Mouse (Mus musculus): Measurements from ENCODE around the gene Gm815. TPM values are rescaled to one million over a fixed set of nuclear protein-coding genes. Genes with fewer than 3 reads are reported as not detected.

The Gm815 gene
- polyA plus RNA-seq, 1 experiment from 2014 or later = not detected

DNA sequence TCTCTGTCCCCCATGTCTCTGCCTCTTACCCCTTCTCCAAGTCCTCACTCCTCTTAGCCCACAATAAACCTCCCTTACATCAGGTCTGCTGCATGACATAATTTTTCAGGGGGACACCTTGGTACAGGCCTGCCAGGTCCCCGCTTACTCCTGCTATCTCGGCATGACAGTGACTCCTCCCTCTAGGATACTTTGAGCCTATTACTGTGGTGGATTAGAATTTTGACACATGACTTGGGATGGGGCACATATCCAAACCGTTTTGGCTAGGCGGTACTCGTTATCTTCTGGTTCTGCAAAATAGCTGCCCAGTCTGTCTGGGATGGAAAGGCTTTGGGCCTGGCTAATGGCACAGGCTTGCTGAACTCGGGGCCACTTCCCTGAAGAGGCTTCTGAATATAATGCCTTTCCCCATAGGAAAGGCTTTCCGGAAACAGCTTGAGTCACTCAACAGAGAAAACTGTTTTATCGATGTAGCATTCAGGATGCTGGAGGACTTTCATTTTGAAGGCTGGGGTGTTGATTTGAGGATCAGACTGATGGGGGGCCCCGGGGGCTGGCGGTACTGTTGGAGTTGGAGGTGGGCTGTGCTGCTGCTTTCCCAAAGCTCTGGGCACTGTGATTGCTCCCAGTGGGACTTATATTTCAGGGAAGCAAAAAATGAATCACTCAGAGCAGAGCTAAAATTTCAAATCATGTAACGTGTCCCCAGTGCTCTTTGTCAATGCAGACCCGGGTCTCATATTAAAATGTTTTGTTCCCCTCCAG, 27.1 kb upstream of the Gm815 start:
- no peak overlapping the region for H3K4me3 ChIP-seq
- no peaks in the 10 kb centered on the region for H3K36me3 ChIP-seq
- no peak for DNase-seq (ENCODE audit: low spot score)
- 85% methylated on average over 12 of the region's 12 CpGs for WGBS
- peaks cover 32% of the 10 kb centered on the region for H3K4me1 ChIP-seq
- H3K27ac ChIP-seq (replicated peaks) = peak overlapping the region; percentile 43
- H3K27me3 ChIP-seq (ENCODE audit: low read depth, poor library complexity, severe bottlenecking) = peaks cover 5% of the 10 kb centered on the region; the same call in 1 of the 2 replicates
- no peaks in the 10 kb centered on the region for H3K9me3 ChIP-seq (replicated peaks)

DNA sequence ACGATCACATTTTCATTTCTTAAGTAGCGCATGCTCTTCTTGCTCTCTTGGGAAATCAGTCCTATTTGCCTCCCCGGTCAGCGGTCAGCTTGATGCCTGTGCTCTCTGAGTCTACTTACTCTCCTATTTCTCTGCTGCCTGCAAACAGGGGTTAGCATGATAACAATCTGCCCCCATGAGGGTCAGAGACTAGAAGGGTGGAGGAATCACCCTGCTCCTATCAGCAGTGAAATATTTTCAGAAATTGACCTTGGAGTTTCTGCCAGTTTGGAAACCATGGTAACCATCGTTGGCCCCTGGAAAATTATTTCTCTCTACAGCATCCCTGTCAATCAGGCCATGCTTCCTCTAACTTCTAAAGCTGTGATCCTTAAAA, 26.5 kb upstream of the Gm815 start:
- Histone ChIP-seq H3K4me1 (peaks cover 38% of the 10 kb centered on the region), H3K36me3 (no peaks in the 10 kb centered on the region), H3K27me3 (ENCODE audit: low read depth, poor library complexity, severe bottlenecking) (peaks cover 5% of the 10 kb centered on the region; the same call in 1 of the 2 replicates), H3K27ac (replicated peaks) (0 out of 2 replicates have a peak overlapping the region, but pooled peaks have one; percentile 43), H3K4me3 (no peak overlapping the region), H3K9me3 (replicated peaks) (no peaks in the 10 kb centered on the region)
- no peak for DNase-seq (ENCODE audit: low spot score)
- WGBS = 88% methylated on average over 5 of the region's 5 CpGs

DNA sequence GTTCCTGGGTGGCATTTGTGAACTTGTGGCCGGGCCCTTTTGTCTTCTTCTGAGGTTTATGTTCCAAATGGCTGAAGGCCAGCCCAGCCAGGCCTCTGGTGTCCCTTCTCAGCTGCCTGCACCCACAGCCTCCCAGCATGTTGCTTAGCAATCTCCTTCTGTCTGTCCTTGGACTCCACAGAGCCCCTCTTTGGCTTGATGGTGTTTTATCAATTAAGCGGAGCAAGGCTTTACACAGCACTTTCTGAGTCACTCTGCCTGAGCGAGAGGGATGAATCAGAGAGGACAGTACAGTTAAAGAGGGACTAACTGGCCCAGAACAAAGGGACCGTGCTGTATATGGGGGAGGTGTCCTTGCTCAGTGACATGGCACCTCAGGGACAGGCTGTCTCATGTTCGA, 22.0 kb upstream of the Gm815 start:
- H3K4me3 ChIP-seq = no peak overlapping the region
- peaks cover 4% of the 10 kb centered on the region; the same call in 1 of the 2 replicates for H3K27me3 ChIP-seq (ENCODE audit: low read depth, poor library complexity, severe bottlenecking)
- H3K36me3 ChIP-seq = no peaks in the 10 kb centered on the region
- 75% methylated on average over 5 of the region's 5 CpGs for WGBS
- H3K9me3 ChIP-seq (replicated peaks) = no peaks in the 10 kb centered on the region
- H3K27ac ChIP-seq (replicated peaks) = peak overlapping the region; percentile 58
- H3K4me1 ChIP-seq = peaks cover 68% of the 10 kb centered on the region
- no peak for DNase-seq (ENCODE audit: low spot score)

DNA sequence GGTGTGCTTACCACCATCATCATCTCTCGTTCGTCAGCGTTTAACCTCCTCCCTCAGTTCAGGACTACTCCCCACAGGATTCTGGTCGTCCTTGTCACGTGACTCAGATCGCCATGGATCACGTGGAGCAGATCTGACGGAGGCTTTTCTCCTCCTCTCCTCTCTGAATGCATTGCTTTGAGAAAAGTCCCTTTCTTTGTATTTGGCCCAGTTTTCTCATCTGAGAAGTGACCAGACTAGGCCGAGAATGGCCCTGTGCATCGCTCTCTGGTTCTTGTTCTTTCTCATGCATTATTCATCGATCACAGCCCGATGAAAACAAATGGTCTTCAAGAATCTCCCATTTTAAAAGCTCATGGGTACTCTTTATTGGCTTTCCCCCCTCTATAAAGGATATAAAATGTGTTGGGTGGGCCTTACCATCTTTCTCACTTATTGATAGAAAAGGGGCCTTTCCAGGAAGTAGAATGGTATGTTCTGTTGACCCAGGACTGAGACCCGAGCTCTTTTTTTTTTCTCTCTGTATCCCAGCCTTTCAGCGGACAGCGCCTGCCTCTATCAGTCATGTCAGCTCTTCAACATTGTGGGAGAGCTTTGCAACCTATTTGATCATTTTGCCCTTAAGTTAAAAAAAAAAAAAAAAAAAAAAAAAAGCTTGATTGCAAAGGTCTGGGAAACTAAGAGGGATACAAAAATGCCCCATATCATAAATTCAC, 20.5 kb upstream of the Gm815 start:
- Histone ChIP-seq H3K4me3 (no peak overlapping the region), H3K9me3 (replicated peaks) (no peaks in the 10 kb centered on the region), H3K36me3 (no peaks in the 10 kb centered on the region), H3K27me3 (ENCODE audit: low read depth, poor library complexity, severe bottlenecking) (peaks cover 4% of the 10 kb centered on the region; the same call in 1 of the 2 replicates), H3K27ac (replicated peaks) (peak overlapping the region; percentile 58), H3K4me1 (peaks cover 67% of the 10 kb centered on the region)
- DNase-seq (ENCODE audit: low spot score) = no peak
- 75% methylated on average over 15 of the region's 15 CpGs for WGBS

DNA sequence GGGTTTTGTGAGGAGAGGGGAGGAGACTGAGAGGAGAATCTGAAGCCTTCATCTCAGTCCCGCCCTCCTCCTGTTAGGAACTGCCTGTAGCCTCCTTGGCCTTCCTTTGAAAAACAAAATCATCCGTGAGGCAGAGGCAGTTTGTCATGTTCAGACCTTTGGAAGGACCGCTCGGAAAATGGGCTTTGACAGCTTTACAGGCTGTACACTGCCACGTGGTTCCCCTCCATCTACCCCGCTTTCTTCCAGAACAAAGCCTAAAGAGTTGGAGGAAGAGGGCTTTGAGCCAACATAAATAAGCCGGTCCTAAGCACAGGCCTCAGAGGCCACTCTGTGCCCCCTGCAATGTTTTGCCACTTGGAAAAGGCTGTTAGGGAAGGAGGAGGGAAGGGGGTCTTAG, 19.9 kb upstream of the Gm815 start:
- no peaks in the 10 kb centered on the region for H3K9me3 ChIP-seq (replicated peaks)
- peaks cover 71% of the 10 kb centered on the region for H3K4me1 ChIP-seq
- WGBS = 44% methylated on average over 7 of the region's 7 CpGs
- H3K27me3 ChIP-seq (ENCODE audit: low read depth, poor library complexity, severe bottlenecking) = peaks cover 4% of the 10 kb centered on the region; the same call in 1 of the 2 replicates
- DNase-seq (ENCODE audit: low spot score) = peak; percentile 56
- H3K36me3 ChIP-seq = no peaks in the 10 kb centered on the region
- H3K27ac ChIP-seq (replicated peaks) = peak overlapping the region; percentile 58
- H3K4me3 ChIP-seq = no peak overlapping the region

DNA sequence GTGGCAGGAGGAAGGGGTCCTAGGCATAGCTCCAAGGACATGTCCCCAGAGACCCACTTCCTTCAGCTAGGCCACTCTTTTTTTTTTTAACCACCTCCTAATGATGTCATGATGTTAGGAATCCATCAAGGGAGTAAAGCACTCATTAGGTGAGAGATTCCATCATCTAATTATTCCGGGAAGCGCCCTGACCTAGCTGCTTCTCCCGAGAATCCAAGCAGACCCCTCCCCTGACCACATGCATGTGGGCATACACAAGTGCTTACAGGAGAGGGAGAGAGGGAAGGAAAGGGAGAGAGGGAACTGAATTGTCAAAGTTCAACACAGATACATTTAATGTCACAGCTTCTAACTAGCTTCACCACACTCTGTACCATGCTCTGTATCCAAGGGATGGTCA, 16.1 kb upstream of the Gm815 start:
- Histone ChIP-seq H3K9me3 (replicated peaks) (no peaks in the 10 kb centered on the region), H3K27ac (replicated peaks) (peak overlapping the region; percentile 24; the same call in 1 of the 2 replicates), H3K4me1 (peaks cover 57% of the 10 kb centered on the region), H3K4me3 (no peak overlapping the region), H3K36me3 (no peaks in the 10 kb centered on the region), H3K27me3 (ENCODE audit: low read depth, poor library complexity, severe bottlenecking) (peaks cover 4% of the 10 kb centered on the region; the same call in 1 of the 2 replicates)
- WGBS = 60% methylated on average over 3 of the region's 3 CpGs
- no peak for DNase-seq (ENCODE audit: low spot score)

DNA sequence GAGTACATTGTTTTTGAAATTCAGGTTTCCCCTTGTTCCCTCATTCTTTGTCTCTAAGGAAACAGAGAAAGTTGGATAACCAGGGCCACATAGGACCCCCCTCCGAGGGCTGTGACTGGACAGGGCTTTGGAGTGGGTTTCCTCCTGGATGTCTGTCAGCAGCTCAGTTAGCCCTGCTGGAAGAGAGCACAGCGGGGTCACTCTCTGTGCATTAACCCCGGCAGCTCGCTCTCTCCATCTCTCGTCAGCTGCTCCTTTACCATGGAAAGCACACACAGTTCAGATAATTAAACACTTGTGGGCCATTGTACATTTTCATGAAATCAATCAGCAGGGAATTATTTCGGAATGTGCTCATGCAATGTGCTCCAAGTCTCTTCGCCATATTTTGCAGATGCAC, 15.4 kb upstream of the Gm815 start:
- H3K4me1 ChIP-seq = peaks cover 52% of the 10 kb centered on the region
- H3K27ac ChIP-seq (replicated peaks) = peak overlapping the region; percentile 57; the same call in 1 of the 2 replicates
- H3K36me3 ChIP-seq = no peaks in the 10 kb centered on the region
- 29% methylated on average over 7 of the region's 7 CpGs for WGBS
- no peak for DNase-seq (ENCODE audit: low spot score)
- peaks cover 4% of the 10 kb centered on the region; the same call in 1 of the 2 replicates for H3K27me3 ChIP-seq (ENCODE audit: low read depth, poor library complexity, severe bottlenecking)
- H3K4me3 ChIP-seq = no peak overlapping the region
- H3K9me3 ChIP-seq (replicated peaks) = no peaks in the 10 kb centered on the region

DNA sequence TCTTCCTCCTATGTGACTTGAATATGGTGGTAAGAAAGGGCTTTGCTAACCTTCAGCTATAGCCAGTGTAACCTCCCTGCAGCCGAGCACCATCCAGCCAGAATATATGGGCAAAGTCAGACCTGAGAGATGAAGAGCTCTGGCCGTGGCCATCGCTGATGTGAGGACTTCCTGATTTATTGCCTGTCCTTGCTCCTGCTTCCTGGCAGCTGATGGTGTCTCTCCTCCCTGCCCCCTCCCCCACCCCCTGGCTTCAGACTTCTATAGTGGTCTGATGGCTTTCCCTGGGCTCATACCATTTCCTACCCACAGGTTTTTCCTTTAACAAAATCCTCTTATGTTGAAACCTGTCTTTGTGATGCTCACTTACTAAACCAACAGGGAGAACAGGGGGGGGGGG, 14.6 kb upstream of the Gm815 start:
- H3K27ac ChIP-seq (replicated peaks) = no peak overlapping the region
- peaks cover 47% of the 10 kb centered on the region for H3K4me1 ChIP-seq
- no peak overlapping the region for H3K4me3 ChIP-seq
- no peaks in the 10 kb centered on the region for H3K9me3 ChIP-seq (replicated peaks)
- no peaks in the 10 kb centered on the region for H3K36me3 ChIP-seq
- 55% methylated on average over 3 of the region's 3 CpGs for WGBS
- peaks cover 4% of the 10 kb centered on the region; the same call in 1 of the 2 replicates for H3K27me3 ChIP-seq (ENCODE audit: low read depth, poor library complexity, severe bottlenecking)
- DNase-seq (ENCODE audit: low spot score) = no peak

DNA sequence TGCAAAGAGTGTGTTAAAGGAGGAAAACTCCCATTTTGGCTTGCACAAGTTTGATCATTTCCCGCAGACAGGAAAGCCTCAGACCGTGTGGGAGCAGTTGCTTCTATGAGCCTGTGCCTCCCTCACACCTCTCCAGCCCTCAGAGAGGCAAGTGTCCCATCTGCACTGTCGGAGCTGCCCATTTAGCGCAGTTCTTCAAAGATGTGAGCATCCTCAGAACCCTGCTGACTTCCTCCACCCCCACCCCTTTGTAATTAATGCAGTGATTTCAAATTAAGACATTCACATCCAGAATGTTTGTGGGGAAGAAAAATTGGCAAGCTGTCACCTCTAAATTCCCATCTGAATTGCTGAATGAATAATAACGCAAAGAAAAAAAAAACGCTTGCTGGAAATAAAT, 12.8 kb upstream of the Gm815 start:
- WGBS = 72% methylated on average over 6 of the region's 6 CpGs
- H3K36me3 ChIP-seq = no peaks in the 10 kb centered on the region
- no peak overlapping the region for H3K4me3 ChIP-seq
- H3K27me3 ChIP-seq (ENCODE audit: low read depth, poor library complexity, severe bottlenecking) = peaks cover 4% of the 10 kb centered on the region; the same call in 1 of the 2 replicates
- DNase-seq (ENCODE audit: low spot score) = no peak
- no peaks in the 10 kb centered on the region for H3K9me3 ChIP-seq (replicated peaks)
- H3K4me1 ChIP-seq = peaks cover 48% of the 10 kb centered on the region
- H3K27ac ChIP-seq (replicated peaks) = no peak overlapping the region

DNA sequence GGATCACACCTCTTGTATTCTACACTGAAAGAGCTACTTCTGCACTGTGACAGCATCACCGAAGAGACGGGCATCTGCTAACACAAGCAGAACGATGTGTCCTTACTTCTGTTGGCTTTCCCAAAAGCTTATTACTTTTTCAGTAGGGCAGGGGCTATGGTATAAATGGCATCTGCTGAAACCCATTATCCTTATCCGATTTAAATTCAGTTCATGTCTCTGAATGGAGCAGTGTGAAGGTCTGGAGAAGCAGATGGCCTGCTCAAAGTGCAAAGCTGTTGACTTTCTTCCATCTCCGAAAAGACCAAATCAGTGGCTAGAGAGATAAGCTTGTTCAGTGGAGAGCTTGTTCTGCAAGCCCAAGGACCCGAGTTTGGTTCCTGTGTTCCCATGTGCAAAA, 10.1 kb upstream of the Gm815 start:
- WGBS = 87% methylated on average over 6 of the region's 6 CpGs
- Histone ChIP-seq H3K9me3 (replicated peaks) (no peaks in the 10 kb centered on the region), H3K27ac (replicated peaks) (0 out of 2 replicates have a peak overlapping the region, but pooled peaks have one; percentile 28), H3K4me3 (no peak overlapping the region), H3K27me3 (ENCODE audit: low read depth, poor library complexity, severe bottlenecking) (no peaks in the 10 kb centered on the region), H3K4me1 (peaks cover 32% of the 10 kb centered on the region), H3K36me3 (no peaks in the 10 kb centered on the region)
- DNase-seq (ENCODE audit: low spot score) = no peak

DNA sequence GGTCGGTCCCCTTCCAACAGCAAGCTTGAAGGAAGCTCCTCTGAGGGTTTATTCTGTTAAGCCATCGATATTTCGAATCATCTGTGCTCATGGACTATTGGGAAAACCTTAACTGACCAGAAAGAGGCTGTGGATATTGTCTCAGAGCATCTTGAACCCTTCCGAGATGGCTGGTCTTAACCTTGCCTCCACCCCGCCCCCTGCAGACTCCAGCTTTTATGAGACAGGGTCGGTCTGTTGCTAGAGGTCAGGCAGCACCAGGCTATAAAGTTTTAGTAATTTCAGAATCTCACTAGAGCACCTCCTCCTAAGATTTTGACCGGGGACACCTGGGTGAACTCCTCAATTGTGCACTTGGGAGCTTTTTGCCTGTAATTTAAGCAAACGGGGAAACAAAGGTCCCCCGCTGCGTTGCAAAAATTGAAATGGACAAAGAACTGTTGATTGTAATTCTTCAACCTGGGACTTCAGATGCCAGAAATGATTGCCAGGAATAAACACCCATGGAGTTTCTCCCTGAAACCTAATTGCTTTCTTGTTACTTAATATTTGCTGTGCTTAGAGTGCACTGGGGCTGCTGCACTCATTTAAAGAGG, 8.4 kb upstream of the Gm815 start:
- Histone ChIP-seq H3K9me3 (replicated peaks) (no peaks in the 10 kb centered on the region), H3K27me3 (ENCODE audit: low read depth, poor library complexity, severe bottlenecking) (no peaks in the 10 kb centered on the region), H3K4me1 (peaks cover 24% of the 10 kb centered on the region), H3K36me3 (no peaks in the 10 kb centered on the region), H3K27ac (replicated peaks) (peak overlapping the region; percentile 13), H3K4me3 (peak overlapping the region; percentile 0; the same call in 1 of the 2 replicates)
- no peak for DNase-seq (ENCODE audit: low spot score)
- 10% methylated on average over 10 of the region's 10 CpGs for WGBS

DNA sequence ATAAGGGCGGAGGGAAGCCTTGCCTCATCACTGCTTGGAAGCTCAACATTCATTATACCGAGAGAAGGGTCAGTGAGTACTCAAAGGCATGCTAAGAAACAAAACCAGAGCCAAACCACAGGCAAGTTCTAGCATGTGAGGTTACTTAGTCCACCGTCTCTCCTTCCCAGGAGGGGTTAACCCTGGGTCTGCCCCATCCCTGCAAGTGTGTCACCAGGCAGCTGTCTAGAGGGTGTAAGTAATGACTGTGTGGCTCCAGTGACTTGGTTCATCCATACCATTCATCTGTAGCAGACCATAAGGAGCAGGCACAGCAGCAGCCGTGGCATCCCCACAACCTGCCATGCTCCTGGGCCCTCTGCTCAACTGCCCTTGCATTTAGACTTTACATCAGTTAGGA, 5.8 kb upstream of the Gm815 start:
- Histone ChIP-seq H3K36me3 (no peaks in the 10 kb centered on the region), H3K4me1 (peaks cover 18% of the 10 kb centered on the region), H3K27me3 (ENCODE audit: low read depth, poor library complexity, severe bottlenecking) (no peaks in the 10 kb centered on the region), H3K27ac (replicated peaks) (no peak overlapping the region), H3K9me3 (replicated peaks) (no peaks in the 10 kb centered on the region), H3K4me3 (no peak overlapping the region)
- WGBS = 91% methylated on average over 4 of the region's 4 CpGs
- DNase-seq (ENCODE audit: low spot score) = no peak
